Mouse (Mus musculus) limb, embryonic 11.5 days (tissue): ENCODE measurements around the gene Map3k21. TPM values are rescaled to one million over a fixed set of nuclear protein-coding genes. Genes with fewer than 3 reads are reported as not detected.

Source experiments
- ATAC-seq: fragments of 200-750 bp; cut with Nextera tagmentation; 2 replicates; pipeline ENCODE4 v1.8.0; 2017; ENCODE audit warnings: low read depth; ENCODE audit not compliant: insufficient number of reproducible peaks, low FRiP score, low TSS enrichment
- DNase-seq: peaks from one replicate; pipeline ENCODE4 v3.0.0-alpha.2; 2015; ENCODE audit warnings: low spot score
- H3K27ac ChIP-seq: fragments of 300-500 bp; sonication (generic); replicated peaks from 2 replicates; pipeline ENCODE4 v1.5.1; 2014; ENCODE audit warnings: low read depth, mild to moderate bottlenecking, low read length
- H3K27me3 ChIP-seq: fragments of 300-500 bp; sonication (generic); 2 replicates; pipeline ENCODE4 v1.6.1; 2014; ENCODE audit warnings: mild to moderate bottlenecking, low read length, mixed read lengths; ENCODE audit not compliant: control insufficient read depth, insufficient read depth
- H3K36me3 ChIP-seq: fragments of 300-500 bp; sonication (generic); 2 replicates; pipeline ENCODE4 v1.6.1; 2014; ENCODE audit warnings: mild to moderate bottlenecking, low read length, moderate library complexity, mixed read lengths; ENCODE audit not compliant: control insufficient read depth, insufficient read depth
- H3K4me1 ChIP-seq: fragments of 300-500 bp; sonication (generic); 2 replicates; pipeline ENCODE4 v1.6.1; 2014; ENCODE audit warnings: low read length, mixed read lengths; ENCODE audit not compliant: control insufficient read depth, insufficient read depth
- H3K4me2 ChIP-seq: fragments of 300-500 bp; sonication (generic); 2 replicates; pipeline ENCODE4 v1.6.1; 2014; ENCODE audit warnings: low read depth, mild to moderate bottlenecking, moderate library complexity; ENCODE audit not compliant: severe bottlenecking
- H3K4me3 ChIP-seq: fragments of 300-500 bp; sonication (generic); 2 replicates; pipeline ENCODE4 v1.5.1; 2014; ENCODE audit warnings: low read depth, low read length
- H3K9ac ChIP-seq: fragments of 300-500 bp; sonication (generic); 2 replicates; pipeline ENCODE4 v1.6.1; 2014; ENCODE audit warnings: mild to moderate bottlenecking, low read length
- H3K9me3 ChIP-seq: fragments of 300-500 bp; sonication (generic); 2 replicates; pipeline ENCODE4 v1.6.1; 2016; ENCODE audit warnings: low read length; ENCODE audit not compliant: control insufficient read depth
- WGBS: fragments of 180-500 bp; shearing (Covaris S2); extraction: QIAGEN DNeasy Blood & Tissue Kit; methylation state at CpG from one replicate; pipeline ENCODE4 v1.1.7; 2014; 5-methylcytosine and 5-hydroxymethylcytosine counted together
- polyA plus RNA-seq: library from polyadenylated mRNA; unstranded; fragments of >200 nt; fragmentation: Nextera tagmentation; extraction: Ambion mirVana; gene quantifications from 2 replicates; pipeline ENCODE4 v1.2.1, GENCODE M21; 2014

Gene Map3k21
- polyA plus RNA-seq, 1 experiment from 2014 or later, result not detected

- Histone ChIP-seq H3K9ac (no peak overlapping the region), H3K4me1 (no peaks in the 10 kb centered on the region), H3K27ac (no peak overlapping the region), H3K4me2 (no peak overlapping the region), H3K9me3 (peaks cover 5% of the 10 kb centered on the region; the same call in 1 of the 2 replicates), H3K4me3 (no peak overlapping the region), H3K27me3 (peaks cover 3% of the 10 kb centered on the region; the same call in 1 of the 2 replicates), H3K36me3 (no peaks in the 10 kb centered on the region)
- 85% methylated on average over 6 of the region's 6 CpGs for WGBS
- DNase-seq, result no peak
- ATAC-seq, result no peak
Observed at GRCm38 (mm10) chr8:125961790-125962189, 51.5 kb downstream of the Map3k21 start.

- Histone ChIP-seq H3K27me3 (peaks cover 3% of the 10 kb centered on the region; the same call in 1 of the 2 replicates), H3K4me1 (no peaks in the 10 kb centered on the region), H3K4me2 (no peak overlapping the region), H3K9ac (no peak overlapping the region), H3K36me3 (no peaks in the 10 kb centered on the region), H3K9me3 (peaks cover 5% of the 10 kb centered on the region; the same call in 1 of the 2 replicates), H3K4me3 (no peak overlapping the region), H3K27ac (no peak overlapping the region)
- no peak for DNase-seq
- no peak for ATAC-seq
- WGBS, result 6% methylated on average over 11 of the region's 11 CpGs
Observed at GRCm38 (mm10) chr8:125963807-125964211, 53.6 kb downstream of the Map3k21 start.

- ATAC-seq, result no peak
- no peak overlapping the region for H3K4me3 ChIP-seq
- H3K27me3 ChIP-seq, result no peaks in the 10 kb centered on the region
- H3K4me1 ChIP-seq, result no peaks in the 10 kb centered on the region
- no peak overlapping the region for H3K9ac ChIP-seq
- H3K4me2 ChIP-seq, result no peak overlapping the region
- no peaks in the 10 kb centered on the region for H3K36me3 ChIP-seq
- H3K9me3 ChIP-seq, result no peaks in the 10 kb centered on the region
- H3K27ac ChIP-seq, result no peak overlapping the region
- 82% methylated on average over 3 of the region's 3 CpGs for WGBS
- DNase-seq, result no peak
Observed at GRCm38 (mm10) chr8:125971336-125971735, 61.1 kb downstream of the Map3k21 start.

- ATAC-seq, result no peak
- WGBS, result 81% methylated on average over 4 of the region's 4 CpGs
- Histone ChIP-seq H3K4me1 (no peaks in the 10 kb centered on the region), H3K9ac (no peak overlapping the region), H3K4me2 (no peak overlapping the region), H3K36me3 (no peaks in the 10 kb centered on the region), H3K4me3 (no peak overlapping the region), H3K27ac (no peak overlapping the region), H3K9me3 (no peaks in the 10 kb centered on the region), H3K27me3 (no peaks in the 10 kb centered on the region)
- no peak for DNase-seq
Observed at GRCm38 (mm10) chr8:125975981-125976380, 65.7 kb downstream of the Map3k21 start.

- ATAC-seq (no peak), DNase-seq (no peak)
- Histone ChIP-seq H3K27me3 (no peaks in the 10 kb centered on the region), H3K4me3 (no peak overlapping the region), H3K9ac (no peak overlapping the region), H3K4me1 (no peaks in the 10 kb centered on the region), H3K36me3 (no peaks in the 10 kb centered on the region), H3K9me3 (no peaks in the 10 kb centered on the region), H3K4me2 (no peak overlapping the region), H3K27ac (no peak overlapping the region)
- 31% methylated on average over 6 of the region's 6 CpGs for WGBS
Observed at GRCm38 (mm10) chr8:125980826-125981225, 70.6 kb downstream of the Map3k21 start.

- H3K9me3 ChIP-seq, result no peaks in the 10 kb centered on the region
- no peaks in the 10 kb centered on the region for H3K4me1 ChIP-seq
- no peak overlapping the region for H3K27ac ChIP-seq
- H3K36me3 ChIP-seq, result no peaks in the 10 kb centered on the region
- DNase-seq (no peak), ATAC-seq (no peak)
- H3K4me2 ChIP-seq, result no peak overlapping the region
- H3K4me3 ChIP-seq, result no peak overlapping the region
- 77% methylated on average over 3 of the region's 3 CpGs for WGBS
- no peaks in the 10 kb centered on the region for H3K27me3 ChIP-seq
- H3K9ac ChIP-seq, result no peak overlapping the region
Observed at GRCm38 (mm10) chr8:125983515-125983914, 73.3 kb downstream of the Map3k21 start.

GRCm38 (mm10) chr8:125984140-125984539 is 73.9 kb downstream of the Map3k21 start:
- 92% methylated on average over 4 of the region's 4 CpGs for WGBS
- no peak overlapping the region for H3K4me3 ChIP-seq

GRCm38 (mm10) chr8:125985364-125985763 is 75.1 kb downstream of the Map3k21 start:
- no peaks in the 10 kb centered on the region for H3K9me3 ChIP-seq
- H3K4me2 ChIP-seq, result no peak overlapping the region
- ATAC-seq, result no peak
- DNase-seq, result no peak
- H3K4me1 ChIP-seq, result no peaks in the 10 kb centered on the region
- no peaks in the 10 kb centered on the region for H3K27me3 ChIP-seq
- WGBS, result 94% methylated on average over 2 of the region's 2 CpGs
- no peak overlapping the region for H3K9ac ChIP-seq
- H3K36me3 ChIP-seq, result no peaks in the 10 kb centered on the region
- H3K4me3 ChIP-seq, result no peak overlapping the region
- no peak overlapping the region for H3K27ac ChIP-seq

More at GRCm38 (mm10) chr8:125984140-125984539, 73.9 kb downstream of the Map3k21 start:
- Histone ChIP-seq H3K9me3 (no peaks in the 10 kb centered on the region), H3K9ac (no peak overlapping the region), H3K4me2 (no peak overlapping the region), H3K36me3 (no peaks in the 10 kb centered on the region), H3K27ac (no peak overlapping the region), H3K4me1 (no peaks in the 10 kb centered on the region), H3K27me3 (no peaks in the 10 kb centered on the region)
- ATAC-seq (no peak), DNase-seq (no peak)

GRCm38 (mm10) chr8:125986999-125987589 is 76.8 kb downstream of the Map3k21 start:
- H3K27ac ChIP-seq, result no peak overlapping the region
- H3K9ac ChIP-seq, result no peak overlapping the region
- no peaks in the 10 kb centered on the region for H3K9me3 ChIP-seq
- no peaks in the 10 kb centered on the region for H3K27me3 ChIP-seq
- DNase-seq (no peak), ATAC-seq (no peak)
- H3K36me3 ChIP-seq, result no peaks in the 10 kb centered on the region
- 76% methylated on average over 6 of the region's 6 CpGs for WGBS
- no peak overlapping the region for H3K4me3 ChIP-seq
- no peaks in the 10 kb centered on the region for H3K4me1 ChIP-seq
- no peak overlapping the region for H3K4me2 ChIP-seq
